Mouse (Mus musculus): ENCODE results near the gene Gm6583.
A peak's percentile ranks its signal among the peaks of the same experiment; 100 is the strongest.
"Not testable (repeated sequence)": the region's sequence is repeated elsewhere in the genome, so short reads cannot be mapped to it uniquely, and the experiment has no call there.

Gene Gm6583

GRCm38 (mm10) chr5:112324637-112325545 is 30.9 kb downstream of the Gm6583 start:
- DNase-seq (ENCODE audit: low spot score), result peak; percentile 33

DNA sequence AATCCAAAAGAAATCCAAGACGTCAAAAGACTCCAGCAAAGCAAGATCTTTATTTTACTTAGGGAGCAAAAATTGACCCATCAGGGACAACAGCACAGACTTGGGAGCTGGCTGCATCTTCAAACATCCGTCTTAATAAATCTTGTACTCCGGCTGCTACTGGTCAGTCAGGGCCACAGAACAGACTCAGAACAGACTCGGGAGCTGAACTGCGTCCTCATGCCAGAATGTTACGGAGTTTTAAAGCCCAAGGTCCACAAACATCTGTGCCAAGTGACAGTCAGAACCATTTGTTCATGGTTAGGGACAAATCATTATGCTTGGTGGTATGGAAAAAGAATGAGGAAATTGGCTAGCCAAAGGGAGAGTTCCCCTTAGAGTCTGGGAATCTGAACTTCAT is 32.6 kb downstream of the Gm6583 start:
- no peak for DNase-seq (ENCODE audit: low spot score)

DNA sequence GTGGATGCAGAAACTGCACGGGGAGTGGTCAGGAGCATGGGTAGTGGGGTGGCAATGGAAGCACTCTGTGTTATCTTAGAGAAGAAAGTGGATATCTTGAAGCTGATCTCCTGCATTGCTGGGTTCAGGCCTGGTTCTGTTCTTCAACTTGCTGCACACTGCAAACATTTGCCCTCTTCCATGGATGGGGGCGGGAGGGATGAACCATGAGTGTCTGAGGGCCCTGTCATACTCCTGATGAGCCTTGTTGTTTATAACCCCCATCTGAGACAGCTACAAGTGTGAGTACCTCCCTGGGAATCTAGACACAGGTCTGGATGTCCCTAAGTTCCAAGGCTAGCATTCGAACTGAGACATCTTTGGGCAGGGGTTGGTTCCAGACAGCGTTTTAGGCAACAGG is 34.5 kb downstream of the Gm6583 start:
- no peak for DNase-seq (ENCODE audit: low spot score)

DNA sequence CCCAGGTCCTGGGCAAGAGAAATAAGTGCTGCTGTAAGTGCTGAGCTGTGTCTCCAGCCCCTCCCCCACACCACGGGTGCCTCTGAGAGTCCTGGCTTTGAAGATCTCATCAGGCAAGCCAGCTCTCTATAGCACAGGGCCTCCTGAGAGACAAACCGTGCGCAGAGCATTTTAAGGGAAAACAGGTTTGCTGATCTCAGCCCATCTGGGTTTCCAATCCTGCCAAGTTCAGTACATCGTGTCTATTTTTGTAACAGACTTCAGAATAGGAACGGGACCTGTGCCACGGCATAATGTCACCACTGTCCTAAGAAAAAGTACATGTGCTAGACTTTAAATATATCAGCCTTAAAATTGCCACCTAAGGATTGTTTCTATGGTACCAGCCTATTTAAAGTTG is 34.9 kb downstream of the Gm6583 start:
- DNase-seq (ENCODE audit: low spot score), result no peak

GRCm38 (mm10) chr5:112320379-112320778 is 35.5 kb downstream of the Gm6583 start:
- no peak for DNase-seq (ENCODE audit: low spot score)

DNA sequence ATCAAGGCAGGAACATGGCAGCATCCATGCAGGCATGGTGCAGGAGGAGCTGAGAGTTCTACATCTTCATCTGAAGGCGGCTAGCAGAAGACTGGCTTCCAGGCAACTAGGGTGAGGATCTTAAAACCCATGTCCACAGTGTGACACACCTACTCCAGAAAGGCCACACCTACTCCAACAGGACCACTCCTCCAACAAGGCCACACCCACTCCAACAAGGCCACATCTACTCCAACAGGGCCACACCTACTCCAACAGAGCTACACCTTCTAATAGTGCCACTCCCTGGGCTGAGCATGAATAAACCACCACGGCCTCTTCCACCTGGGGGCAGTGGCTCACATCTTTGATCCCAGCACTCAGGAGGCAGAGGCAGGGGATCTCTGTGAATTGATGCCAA is 36.5 kb downstream of the Gm6583 start:
- not testable (repeated sequence) for DNase-seq (ENCODE audit: low spot score)

GRCm38 (mm10) chr5:112317328-112317727 is 38.5 kb downstream of the Gm6583 start:
- no peak for DNase-seq (ENCODE audit: low spot score)

DNA sequence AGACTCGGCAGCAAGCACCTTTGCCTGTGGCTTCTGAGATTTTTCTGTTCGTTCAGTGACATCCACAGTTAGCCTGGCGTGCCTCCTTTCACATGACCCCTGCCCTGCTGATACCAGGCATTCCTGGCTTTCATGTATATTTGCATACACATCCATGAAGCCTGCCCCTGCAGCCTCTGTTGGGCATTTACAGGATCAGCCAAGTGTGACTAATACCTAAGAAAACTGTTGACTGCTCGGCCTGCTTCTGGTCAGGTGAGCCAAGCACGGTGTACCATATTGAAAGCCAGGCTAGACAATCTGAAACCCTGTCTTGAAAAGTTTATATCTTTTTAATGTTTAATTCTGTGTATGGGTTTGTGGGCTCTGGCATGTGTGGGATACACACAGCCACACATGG is 39.4 kb downstream of the Gm6583 start:
- no peak for DNase-seq (ENCODE audit: low spot score)

- no peak for DNase-seq (ENCODE audit: low spot score)
Measured at GRCm38 (mm10) chr5:112313222-112313885, 42.5 kb downstream of the Gm6583 start.

GRCm38 (mm10) chr5:112305842-112306241 is 50.0 kb downstream of the Gm6583 start:
- no peak for DNase-seq (ENCODE audit: low spot score)
